Mouse (Mus musculus): ENCODE measurements at regions not wholly inside any gene's neighbourhood (a gene's known extent, or its start where the extent isn't known, plus 50 kb on each side); places are given as distances from the start of the nearest gene placed in this dataset.
"Not testable (repeated sequence)": the region's sequence is repeated elsewhere in the genome, so short reads cannot be mapped to it uniquely, and the experiment has no call there.

DNA sequence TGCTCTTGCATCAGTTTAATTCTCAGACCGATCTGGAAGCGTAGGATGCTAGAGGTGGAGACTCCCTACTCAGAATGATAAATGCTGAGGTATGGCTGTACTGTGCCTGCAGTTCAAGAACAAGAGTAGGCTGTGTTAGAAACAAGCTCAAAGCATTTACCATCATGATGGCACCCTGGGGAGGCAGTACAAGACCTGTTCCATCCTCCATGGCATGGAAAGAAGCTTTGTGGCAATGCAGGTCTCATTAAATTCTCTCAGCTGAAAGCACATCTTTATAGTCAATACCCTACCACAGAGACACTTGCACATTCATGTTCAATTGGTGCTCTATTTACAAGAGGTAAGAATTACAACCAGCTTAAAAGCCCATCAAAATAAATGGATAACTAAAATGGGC lies 209.5 kb downstream of the Tbl1xr1 start:
- DNase-seq, result no peak

DNA sequence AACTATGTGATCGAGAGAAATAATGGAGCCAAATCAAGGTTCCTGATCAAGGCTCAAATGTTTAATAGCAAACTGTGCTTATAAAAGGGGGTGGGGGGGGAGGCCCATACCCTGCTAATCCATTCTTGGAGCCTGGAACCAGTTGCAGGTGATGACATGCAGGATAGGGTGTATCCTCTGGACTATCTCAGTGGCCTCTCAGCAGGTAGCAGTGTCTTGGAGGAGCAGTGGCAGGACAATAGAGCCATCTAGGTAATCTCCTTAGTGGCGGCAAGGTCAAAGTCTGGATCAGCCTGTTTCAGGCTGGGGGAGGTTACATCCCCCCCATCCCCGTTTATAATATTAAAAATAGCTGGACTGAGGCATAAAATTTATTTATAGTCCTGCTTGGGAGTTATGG lies 217.0 kb downstream of the Tbl1xr1 start:
- no peak for DNase-seq

DNA sequence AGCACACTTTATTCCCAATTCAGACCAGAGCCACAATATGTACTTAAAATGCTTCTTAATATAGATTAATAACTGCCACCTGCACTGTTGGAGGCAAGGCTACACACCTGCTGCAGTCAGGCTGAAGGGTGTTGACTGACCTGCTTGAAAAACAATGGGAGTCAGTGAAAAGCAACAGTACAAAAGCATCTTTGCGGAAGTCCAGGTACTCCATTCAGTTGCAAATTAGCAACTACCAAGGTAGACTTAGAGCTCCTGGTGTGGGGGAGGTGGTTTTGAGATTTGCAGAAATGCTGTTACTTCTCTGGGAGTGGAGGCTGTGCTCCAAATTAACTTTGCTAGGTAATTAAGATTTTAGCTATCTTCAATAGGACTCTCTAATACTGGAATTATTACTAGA lies 217.6 kb downstream of the Tbl1xr1 start:
- DNase-seq, result peak; percentile 24

DNA sequence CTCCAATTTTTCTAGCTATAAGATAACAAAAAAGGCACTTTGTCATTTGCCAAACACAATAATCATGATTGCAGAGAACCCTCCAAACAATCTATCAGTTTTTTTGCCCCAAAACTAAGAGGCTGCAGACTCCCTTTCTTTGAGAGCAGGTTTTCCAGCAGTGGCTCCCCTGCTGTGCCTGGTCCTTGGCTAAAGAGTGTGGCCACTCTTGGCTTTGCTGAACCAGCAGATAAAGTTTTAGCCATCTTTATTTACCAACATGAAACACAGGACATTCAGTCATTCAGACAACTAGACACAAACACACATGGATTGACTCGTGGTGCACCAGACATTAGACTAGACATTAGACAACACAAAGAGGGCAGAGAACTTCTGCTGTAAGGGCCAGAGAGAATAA lies 220.5 kb downstream of the Tbl1xr1 start:
- DNase-seq, result not testable (repeated sequence)

DNA sequence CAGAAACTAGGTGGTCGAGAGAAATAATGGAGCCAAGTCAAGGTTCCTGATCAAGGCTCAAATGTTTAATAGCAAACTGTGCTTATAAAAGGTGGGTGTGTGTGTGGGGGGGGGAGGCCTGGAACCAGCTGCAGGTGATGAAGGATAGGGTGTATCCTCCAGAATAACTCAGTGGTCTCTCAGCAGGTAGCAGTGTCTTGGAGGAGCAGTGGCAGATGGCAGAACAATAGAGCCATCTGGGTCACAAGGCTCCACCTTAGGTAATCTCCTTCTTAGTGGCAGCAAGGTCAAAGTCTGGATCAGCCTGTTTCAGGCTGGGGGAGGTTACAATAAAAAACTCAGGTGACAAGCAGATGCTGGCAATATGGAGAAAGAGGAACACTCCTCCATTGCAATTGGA lies 221.4 kb downstream of the Tbl1xr1 start:
- DNase-seq, result not testable (repeated sequence)

DNA sequence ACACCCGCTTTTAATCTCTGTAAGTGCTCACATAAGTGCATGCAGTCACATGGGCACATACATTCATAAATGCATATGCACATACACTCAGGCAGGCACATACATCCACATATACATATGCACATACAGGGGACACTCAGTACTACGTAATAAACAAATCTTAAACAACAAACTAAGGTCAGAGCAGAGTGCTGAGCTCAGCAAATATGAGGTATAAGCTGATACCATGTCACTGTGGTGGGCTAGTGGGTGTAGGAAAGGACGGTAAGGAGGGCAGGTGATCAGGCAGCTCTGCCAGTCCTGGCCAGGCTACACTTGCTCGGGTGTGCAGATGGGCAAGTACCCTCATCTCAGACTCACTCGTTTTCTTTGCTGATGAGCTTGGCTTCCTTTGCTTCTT lies 224.1 kb downstream of the Tbl1xr1 start:
- DNase-seq, result peak; percentile 48

DNA sequence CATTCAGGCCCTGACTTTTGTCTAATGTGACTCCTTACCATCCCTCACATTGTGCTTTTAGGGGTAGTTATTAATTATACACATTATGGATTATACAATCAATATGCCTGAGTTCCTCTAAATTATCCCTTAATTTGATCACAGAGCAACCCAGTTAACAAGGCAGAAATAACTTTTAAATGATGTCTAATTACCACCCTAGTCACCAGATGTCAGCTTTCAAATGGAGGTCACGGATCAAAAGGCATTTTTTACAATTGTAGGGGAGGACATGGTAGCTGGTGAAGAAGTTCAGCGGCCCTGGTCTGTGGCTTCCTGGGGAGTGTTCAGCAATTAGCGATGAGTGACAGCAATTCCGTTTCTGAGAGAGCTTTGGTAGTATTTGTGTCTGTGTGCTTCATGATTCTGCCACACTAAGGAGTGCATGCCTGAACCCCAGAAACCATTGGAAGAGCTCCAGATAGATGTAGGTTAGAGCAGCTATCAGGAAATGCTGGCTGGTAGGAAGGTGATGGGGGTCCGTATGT lies 225.6 kb downstream of the Tbl1xr1 start:
- peak; percentile 22 for DNase-seq

DNA sequence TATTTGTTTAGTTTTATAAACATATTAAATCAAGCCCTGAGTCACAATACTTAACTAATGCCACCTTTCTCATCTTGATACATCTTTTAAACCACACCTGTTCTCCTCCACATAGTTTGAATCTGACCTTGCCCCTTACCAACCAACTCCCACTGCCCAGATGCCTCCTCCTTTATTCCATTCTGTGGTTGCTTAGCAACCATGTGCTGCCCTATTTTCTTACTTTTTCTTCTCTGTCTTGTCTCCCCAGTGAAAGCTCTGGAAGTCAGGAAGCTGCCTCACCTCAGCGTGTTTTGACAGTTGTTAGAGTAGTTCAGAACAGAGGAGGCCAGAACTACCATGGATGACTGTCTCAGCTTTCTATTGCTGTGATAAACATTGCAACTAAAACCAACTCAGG lies 227.7 kb downstream of the Tbl1xr1 start:
- DNase-seq, result peak; percentile 13

DNA sequence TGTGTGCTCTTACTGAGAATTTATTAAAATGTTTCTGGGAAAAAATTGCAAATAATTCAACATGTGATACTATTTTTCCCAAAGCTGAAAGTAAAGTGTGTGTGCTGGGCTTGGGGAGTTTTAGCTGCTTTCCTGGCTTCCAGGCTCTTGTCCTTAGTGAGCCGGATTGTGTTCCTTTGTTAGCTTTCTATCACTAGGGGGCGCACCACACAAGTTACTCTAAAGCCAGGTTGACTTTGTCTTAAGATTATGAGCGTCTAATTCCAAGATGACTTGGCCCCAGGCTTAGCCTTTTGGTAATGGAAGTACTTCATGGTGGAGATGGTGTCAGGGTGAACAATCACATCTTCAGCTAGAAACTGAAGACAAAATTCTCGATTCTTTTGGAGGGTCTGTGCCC lies 230.2 kb downstream of the Tbl1xr1 start:
- DNase-seq, result no peak

DNA sequence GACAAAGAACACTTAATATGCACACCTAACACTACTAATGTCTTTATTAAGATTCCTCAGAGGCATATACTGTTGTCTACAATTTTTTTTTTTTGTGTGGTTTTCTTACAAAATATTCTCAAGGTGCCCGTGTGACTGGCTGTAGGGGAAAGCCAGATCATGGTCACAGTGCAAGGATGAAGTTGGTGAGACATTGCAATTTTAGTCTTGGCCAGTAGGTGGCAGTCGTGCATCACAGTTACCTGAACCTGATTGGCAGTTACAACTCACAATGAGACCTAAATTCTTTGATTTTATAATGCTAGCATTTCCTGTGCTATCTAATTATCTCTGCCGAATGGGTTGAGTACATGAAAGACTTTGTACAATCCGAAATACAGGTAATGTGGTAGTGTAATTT lies 232.5 kb downstream of the Tbl1xr1 start:
- DNase-seq, result peak; percentile 88

DNA sequence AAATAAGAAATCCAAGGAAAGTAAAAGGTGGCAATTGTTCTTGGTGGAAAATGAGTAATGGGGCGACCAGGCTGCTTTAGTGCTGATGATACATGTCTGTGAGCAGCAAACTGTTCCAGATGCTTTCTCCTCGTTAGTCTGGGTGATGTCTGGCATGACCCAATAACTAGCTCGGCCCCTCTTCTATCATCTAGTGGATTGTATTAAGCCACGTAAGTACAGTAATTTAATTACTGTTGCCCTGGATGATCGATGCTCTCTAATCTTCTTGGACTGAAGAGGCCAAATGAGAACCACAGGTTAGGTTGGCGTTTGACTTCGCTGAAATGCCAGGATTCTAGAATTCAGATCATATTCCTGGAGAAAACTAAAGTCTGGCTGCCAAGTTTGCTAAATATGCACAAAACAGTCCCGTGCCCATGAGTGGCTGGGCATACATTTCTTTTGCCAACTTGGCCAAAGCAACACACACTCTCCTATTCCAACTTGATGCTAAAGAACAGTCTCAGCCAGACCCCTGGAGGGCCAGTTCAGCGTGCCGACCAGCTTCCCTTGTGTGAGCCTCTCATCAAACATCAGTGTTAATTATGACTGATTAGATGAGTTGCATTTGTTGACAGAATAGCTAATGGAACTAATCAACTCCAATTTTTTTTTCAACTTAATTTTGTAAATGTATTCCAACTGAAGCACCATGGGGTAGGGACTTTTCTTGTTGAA lies 240.2 kb downstream of the Tbl1xr1 start:
- DNase-seq, result peak; percentile 67

DNA sequence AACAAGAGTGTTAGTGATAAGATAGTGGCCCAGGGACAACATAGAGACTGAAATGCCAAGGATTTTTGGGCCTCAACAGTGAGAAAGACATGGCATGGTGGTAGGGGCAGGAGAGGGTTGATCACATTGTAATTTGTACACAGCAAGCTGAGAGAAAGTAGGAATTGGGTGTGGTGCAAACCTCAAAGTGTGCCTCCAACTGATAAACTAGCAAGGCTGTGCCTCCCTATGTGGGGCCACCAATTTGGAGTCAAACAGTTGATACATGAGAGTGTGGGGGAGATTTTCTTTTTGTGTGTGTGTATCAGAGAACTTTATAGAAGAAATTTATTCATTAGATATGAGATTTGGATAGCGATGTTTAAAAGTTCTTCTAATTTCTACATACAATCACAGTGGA lies 244.0 kb downstream of the Tbl1xr1 start:
- DNase-seq, result peak; percentile 74

DNA sequence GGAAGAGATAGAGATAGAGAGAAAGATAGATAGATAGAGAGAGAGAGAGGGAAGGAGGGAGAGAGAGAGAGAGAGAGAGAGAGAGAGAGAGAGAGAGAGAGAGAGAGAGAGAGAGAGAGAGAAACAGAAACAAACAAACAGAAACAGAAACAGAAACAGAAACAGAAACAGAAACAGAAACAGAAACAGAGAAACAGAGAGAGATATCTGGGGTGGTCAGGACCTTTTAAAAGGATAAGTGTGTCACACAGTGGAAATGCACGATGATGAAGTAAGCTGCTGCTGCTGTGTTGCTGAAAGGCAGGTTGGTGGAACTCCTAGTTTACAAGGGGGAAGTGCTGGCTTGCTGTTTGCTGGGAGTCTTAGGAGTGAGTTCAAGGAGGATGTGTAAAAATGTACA lies 254.8 kb downstream of the Tbl1xr1 start:
- no peak for DNase-seq
